Mouse (Mus musculus): Measurements from ENCODE around the gene Gm1113. TPM values are rescaled to one million over a fixed set of nuclear protein-coding genes. Genes with fewer than 3 reads are reported as not detected.

Gm1113 gene
- polyA plus RNA-seq (2016; fragmentation: Nextera tagmentation; extraction: Ambion mirVana): not detected in 2 replicates

- 80% methylated on average over 3 of the region's 3 CpGs for WGBS
- H3K9me3 ChIP-seq: no peaks in the 10 kb centered on the region
- H3K4me2 ChIP-seq (replicated peaks): no peak within 1 kb of the TSS
- H3K36me3 ChIP-seq: no peaks in the 10 kb centered on the region
- no peak for ATAC-seq (ENCODE audit: low FRiP score, low read depth)
- H3K27ac ChIP-seq (replicated peaks): no peak within 1 kb of the TSS
- no peak within 1 kb of the TSS for H3K4me3 ChIP-seq
- no peaks in the 10 kb centered on the region for H3K27me3 ChIP-seq
- peaks cover 3% of the 10 kb centered on the region for H3K4me1 ChIP-seq
- H3K9ac ChIP-seq (replicated peaks): no peak within 1 kb of the TSS
Observed at GRCm38 (mm10) chr9:35518169-35518568, at the start of gene Gm1113. Gm1113 (minus strand) TSS chr9:35518269.

- no peak overlapping the region for H3K9ac ChIP-seq (replicated peaks)
- no peaks in the 10 kb centered on the region for H3K27me3 ChIP-seq
- no peak overlapping the region for H3K4me3 ChIP-seq
- peaks cover 45% of the 10 kb centered on the region for H3K36me3 ChIP-seq
- H3K4me1 ChIP-seq: peaks cover 17% of the 10 kb centered on the region
- no peaks in the 10 kb centered on the region for H3K9me3 ChIP-seq
- no peak for ATAC-seq (ENCODE audit: low FRiP score, low read depth)
- no peak overlapping the region for H3K4me2 ChIP-seq (replicated peaks)
- no peak overlapping the region for H3K27ac ChIP-seq (replicated peaks)
- 92% methylated on average over 5 of the region's 5 CpGs for WGBS
Observed at GRCm38 (mm10) chr9:35564536-35565240, 46.6 kb upstream of the Gm1113 start.

- H3K4me2 ChIP-seq (replicated peaks): no peak overlapping the region
- H3K27me3 ChIP-seq: peaks cover 18% of the 10 kb centered on the region
- no peak overlapping the region for H3K9ac ChIP-seq (replicated peaks)
- H3K36me3 ChIP-seq: peaks cover 34% of the 10 kb centered on the region
- H3K4me1 ChIP-seq: peaks cover 22% of the 10 kb centered on the region
- no peak overlapping the region for H3K4me3 ChIP-seq
- H3K27ac ChIP-seq (replicated peaks): no peak overlapping the region
- WGBS: 91% methylated on average over 6 of the region's 6 CpGs
- ATAC-seq (ENCODE audit: low FRiP score, low read depth): no peak
- no peaks in the 10 kb centered on the region for H3K9me3 ChIP-seq
Observed at GRCm38 (mm10) chr9:35561583-35561982, 43.5 kb upstream of the Gm1113 start.

GRCm38 (mm10) chr9:35561076-35561475 is 43.0 kb upstream of the Gm1113 start:
- H3K27ac ChIP-seq (replicated peaks): no peak overlapping the region
- no peaks in the 10 kb centered on the region for H3K9me3 ChIP-seq
- H3K27me3 ChIP-seq: peaks cover 21% of the 10 kb centered on the region
- H3K36me3 ChIP-seq: peaks cover 29% of the 10 kb centered on the region
- H3K4me2 ChIP-seq (replicated peaks): no peak overlapping the region
- 94% methylated on average over 11 of the region's 11 CpGs for WGBS
- peaks cover 22% of the 10 kb centered on the region for H3K4me1 ChIP-seq
- no peak overlapping the region for H3K4me3 ChIP-seq
- ATAC-seq (ENCODE audit: low FRiP score, low read depth): no peak
- H3K9ac ChIP-seq (replicated peaks): no peak overlapping the region

- H3K9me3 ChIP-seq: no peaks in the 10 kb centered on the region
- H3K36me3 ChIP-seq: peaks cover 13% of the 10 kb centered on the region
- H3K9ac ChIP-seq (replicated peaks): peak overlapping the region; percentile 62
- peaks cover 23% of the 10 kb centered on the region for H3K27me3 ChIP-seq
- peaks cover 22% of the 10 kb centered on the region for H3K4me1 ChIP-seq
- 2% methylated on average over 31 of the region's 31 CpGs for WGBS
- peak overlapping the region; percentile 60 for H3K4me3 ChIP-seq
- peak; percentile 88 for ATAC-seq (ENCODE audit: low FRiP score, low read depth)
- peak overlapping the region; percentile 92 for H3K4me2 ChIP-seq (replicated peaks)
- H3K27ac ChIP-seq (replicated peaks): peak overlapping the region; percentile 77
Observed at GRCm38 (mm10) chr9:35559009-35559890, 41.2 kb upstream of the Gm1113 start.

- WGBS: under 1% methylated on average over 53 of the region's 59 CpGs
- Histone ChIP-seq H3K4me3 (peak within 1 kb of the TSS; percentile 60), H3K27me3 (peaks cover 23% of the 10 kb centered on the region), H3K4me2 (replicated peaks) (peak within 1 kb of the TSS; percentile 92), H3K9me3 (no peaks in the 10 kb centered on the region), H3K4me1 (peaks cover 22% of the 10 kb centered on the region), H3K27ac (replicated peaks) (peak within 1 kb of the TSS; percentile 77), H3K36me3 (peaks cover 18% of the 10 kb centered on the region), H3K9ac (replicated peaks) (peak within 1 kb of the TSS; percentile 62)
- peak; percentile 84 for ATAC-seq (ENCODE audit: low FRiP score, low read depth)
Observed at GRCm38 (mm10) chr9:35558257-35559008, 40.4 kb upstream of the Gm1113 start, which contains the start of the genes Ddx25 and Pus3. Ddx25 (minus strand) TSS chr9:35558528. Pus3 (plus strand) TSS chr9:35558595.

- peaks cover 23% of the 10 kb centered on the region for H3K27me3 ChIP-seq
- WGBS: 78% methylated on average over 12 of the region's 12 CpGs
- ATAC-seq (ENCODE audit: low FRiP score, low read depth): no peak
- no peak overlapping the region for H3K4me3 ChIP-seq
- peaks cover 13% of the 10 kb centered on the region for H3K36me3 ChIP-seq
- H3K9me3 ChIP-seq: no peaks in the 10 kb centered on the region
- H3K9ac ChIP-seq (replicated peaks): no peak overlapping the region
- H3K4me2 ChIP-seq (replicated peaks): no peak overlapping the region
- H3K4me1 ChIP-seq: peaks cover 22% of the 10 kb centered on the region
- no peak overlapping the region for H3K27ac ChIP-seq (replicated peaks)
Observed at GRCm38 (mm10) chr9:35556494-35557102, 38.5 kb upstream of the Gm1113 start.

GRCm38 (mm10) chr9:35548455-35548854 is 30.4 kb upstream of the Gm1113 start:
- Histone ChIP-seq H3K4me2 (replicated peaks) (no peak overlapping the region), H3K27ac (replicated peaks) (no peak overlapping the region), H3K36me3 (no peaks in the 10 kb centered on the region; the same call in 1 of the 2 replicates), H3K27me3 (no peaks in the 10 kb centered on the region), H3K4me3 (no peak overlapping the region), H3K9me3 (no peaks in the 10 kb centered on the region), H3K4me1 (no peaks in the 10 kb centered on the region), H3K9ac (replicated peaks) (no peak overlapping the region)
- no peak for ATAC-seq (ENCODE audit: low FRiP score, low read depth)
- 89% methylated on average over 9 of the region's 9 CpGs for WGBS

- peaks cover 4% of the 10 kb centered on the region; the same call in 1 of the 2 replicates for H3K36me3 ChIP-seq
- H3K9ac ChIP-seq (replicated peaks): no peak overlapping the region
- H3K4me3 ChIP-seq: no peak overlapping the region
- H3K9me3 ChIP-seq: no peaks in the 10 kb centered on the region
- no peak overlapping the region for H3K4me2 ChIP-seq (replicated peaks)
- H3K4me1 ChIP-seq: no peaks in the 10 kb centered on the region
- no peak overlapping the region for H3K27ac ChIP-seq (replicated peaks)
- no peak for ATAC-seq (ENCODE audit: low FRiP score, low read depth)
- 88% methylated on average over 9 of the region's 9 CpGs for WGBS
- H3K27me3 ChIP-seq: no peaks in the 10 kb centered on the region
Observed at GRCm38 (mm10) chr9:35546745-35547144, 28.7 kb upstream of the Gm1113 start.

- Histone ChIP-seq H3K9ac (replicated peaks) (no peak overlapping the region), H3K4me1 (no peaks in the 10 kb centered on the region), H3K27me3 (no peaks in the 10 kb centered on the region), H3K4me2 (replicated peaks) (no peak overlapping the region), H3K36me3 (peaks cover 4% of the 10 kb centered on the region; the same call in 1 of the 2 replicates), H3K4me3 (no peak overlapping the region), H3K27ac (replicated peaks) (no peak overlapping the region), H3K9me3 (no peaks in the 10 kb centered on the region)
- no peak for ATAC-seq (ENCODE audit: low FRiP score, low read depth)
- WGBS: 77% methylated on average over 12 of the region's 12 CpGs
Observed at GRCm38 (mm10) chr9:35545704-35546103, 27.6 kb upstream of the Gm1113 start.

- no peak for ATAC-seq (ENCODE audit: low FRiP score, low read depth)
- 92% methylated on average over 2 of the region's 2 CpGs for WGBS
Observed at GRCm38 (mm10) chr9:35544666-35545065, 26.6 kb upstream of the Gm1113 start.

More at GRCm38 (mm10) chr9:35544666-35545065, 26.6 kb upstream of the Gm1113 start:
- H3K4me1 ChIP-seq: no peaks in the 10 kb centered on the region
- no peak overlapping the region for H3K27ac ChIP-seq (replicated peaks)
- H3K4me3 ChIP-seq: no peak overlapping the region
- no peaks in the 10 kb centered on the region for H3K9me3 ChIP-seq
- peaks cover 4% of the 10 kb centered on the region; the same call in 1 of the 2 replicates for H3K36me3 ChIP-seq
- peaks cover 5% of the 10 kb centered on the region; the same call in 1 of the 2 replicates for H3K27me3 ChIP-seq
- H3K4me2 ChIP-seq (replicated peaks): no peak overlapping the region
- no peak overlapping the region for H3K9ac ChIP-seq (replicated peaks)
